Mouse (Mus musculus) heart, adult 8-10 months (tissue): ENCODE data around the gene Cd300lf. TPM values are rescaled to one million over a fixed set of nuclear protein-coding genes. Genes with fewer than 3 reads are reported as not detected.

Experiments
- DNase-seq: peaks from one replicate; pipeline ENCODE4 v3.0.0; 2022; ENCODE audit warnings: low spot score
- total RNA-seq, 4 experiments: library from RNA; stranded (reverse); gene quantifications; 2 replicates each; pipeline ENCODE4 v1.2.4; 2022

Gene Cd300lf
- total RNA-seq, 4 experiments from 2014 or later, result 0.13 to 0.89 (median 0.22) TPM; not detected in 1

DNA sequence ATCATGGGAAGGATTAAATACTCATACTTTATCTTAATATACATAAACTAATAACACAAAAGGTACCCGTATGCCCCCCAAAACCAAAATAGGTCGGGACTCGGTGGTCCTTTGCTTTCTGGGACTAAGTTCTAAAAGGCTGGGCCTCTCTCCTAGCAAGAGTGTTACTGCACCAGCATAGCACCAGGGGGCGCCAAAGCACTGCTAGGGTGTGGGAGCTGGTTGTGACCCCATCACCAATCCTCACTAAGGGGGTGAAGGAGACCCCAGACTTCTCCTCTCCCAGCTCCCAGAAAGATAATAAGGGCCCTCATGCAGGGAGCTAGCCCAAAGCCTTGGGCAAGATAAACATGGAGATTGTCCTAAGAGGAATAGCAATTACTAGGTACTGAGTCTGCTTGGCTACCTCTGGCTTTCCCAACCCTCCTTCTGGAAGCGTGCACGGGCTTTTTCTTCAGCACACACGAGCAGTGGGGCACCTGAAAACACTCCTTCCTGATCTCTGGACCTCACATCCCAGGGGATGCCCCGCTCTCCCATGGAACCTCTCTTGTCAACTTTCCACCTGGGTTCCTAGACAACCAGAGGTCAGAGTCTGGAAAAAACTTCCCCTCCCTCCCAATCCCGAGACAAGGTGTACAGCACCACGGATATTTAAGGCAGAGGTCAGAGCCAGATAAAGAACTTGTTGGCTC lies 27.2 kb upstream of the Cd300lf start:
- DNase-seq, result peak; percentile 79

- DNase-seq, result peak; percentile 70
Measured at GRCm38 (mm10) chr11:115160016-115160797, 26.4 kb upstream of the Cd300lf start.

DNA sequence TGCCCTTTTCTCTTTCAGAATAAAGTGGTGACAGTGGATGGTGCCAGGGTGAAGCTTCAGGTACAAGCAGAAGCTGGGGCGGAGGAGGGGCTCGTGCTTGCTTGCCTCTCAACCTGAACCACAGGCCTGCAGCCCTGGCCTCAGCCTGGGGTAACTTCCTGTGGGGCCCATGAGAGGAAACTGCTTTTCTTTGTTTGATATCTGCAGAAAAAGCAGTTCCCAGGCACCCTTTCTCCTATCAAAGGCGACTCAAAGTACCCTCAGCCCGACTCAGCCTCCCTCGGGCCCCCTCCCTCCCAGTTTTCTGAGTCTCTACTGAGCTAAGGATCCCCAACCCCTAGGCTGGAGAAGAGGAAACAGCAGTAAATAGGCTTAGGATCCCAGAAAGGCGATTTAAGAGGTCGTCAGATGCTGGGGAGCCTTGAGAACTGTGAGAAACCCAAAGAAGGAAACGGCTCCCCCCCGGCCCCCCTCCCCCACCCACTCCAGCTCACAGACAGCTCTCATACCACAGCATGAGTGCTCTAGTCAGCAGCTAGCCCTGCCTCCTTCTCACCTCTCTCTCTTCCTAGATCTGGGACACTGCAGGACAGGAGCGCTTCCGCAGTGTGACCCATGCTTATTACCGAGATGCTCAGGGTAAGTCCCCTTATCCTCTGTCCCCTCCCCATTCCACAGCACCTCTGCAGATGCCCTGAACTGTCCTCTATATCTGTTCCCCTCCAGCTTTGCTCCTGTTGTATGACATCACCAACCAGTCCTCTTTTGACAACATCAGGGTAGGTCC lies 24.3 kb upstream of the Cd300lf start:
- no peak for DNase-seq

DNA sequence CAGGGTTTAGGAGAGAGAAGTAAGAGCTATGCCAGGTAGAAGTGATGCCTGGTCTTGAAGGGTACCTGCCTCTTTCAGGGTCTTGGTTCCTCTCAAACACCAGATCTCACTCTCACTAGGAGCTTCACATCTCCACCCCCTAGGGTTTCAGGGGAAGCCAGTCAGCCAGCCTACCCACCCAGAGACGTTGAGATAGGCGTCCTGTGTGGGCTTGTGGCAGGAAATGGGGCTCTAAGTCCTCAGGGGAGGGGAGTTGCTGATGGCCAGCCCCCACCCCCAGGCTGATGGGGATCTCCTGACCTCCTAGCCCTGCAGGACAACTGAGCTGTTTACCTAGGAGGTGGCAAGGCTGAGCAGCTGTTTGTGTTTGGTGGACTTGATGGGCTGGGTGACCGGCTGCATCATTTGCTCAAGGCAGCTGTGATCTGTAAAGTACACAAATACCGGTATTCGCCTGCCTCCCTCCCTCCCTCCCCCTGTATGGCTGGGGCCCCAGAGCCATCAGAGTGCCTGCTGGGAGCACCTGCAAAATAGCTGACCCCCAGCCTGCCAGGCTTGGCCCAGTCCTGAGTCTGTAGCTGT lies 21.4 kb upstream of the Cd300lf start:
- DNase-seq, result no peak

GRCm38 (mm10) chr11:115153699-115154292 lies 20.0 kb upstream of the Cd300lf start:
- no peak for DNase-seq

DNA sequence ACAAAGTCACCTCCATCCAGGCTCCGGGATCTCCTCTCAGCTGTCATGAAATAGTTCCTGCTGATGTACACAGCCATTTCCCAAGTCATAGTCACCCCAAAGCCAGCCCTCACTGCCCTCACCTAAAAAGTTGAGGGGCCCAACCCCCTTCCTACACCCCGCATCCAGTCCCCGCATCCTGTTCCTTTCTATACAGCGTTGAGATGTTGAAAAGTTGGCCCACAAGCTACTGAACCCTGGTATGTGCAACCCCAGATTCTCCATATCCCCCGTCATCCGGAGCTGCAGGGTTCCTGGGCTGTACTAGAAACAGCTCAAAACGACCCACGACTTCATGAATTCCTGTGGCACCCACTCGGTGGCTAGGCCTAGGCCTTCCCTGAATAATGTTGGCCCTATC lies 19.3 kb upstream of the Cd300lf start:
- DNase-seq, result no peak

- no peak for DNase-seq
Measured at GRCm38 (mm10) chr11:115151755-115152429, 18.1 kb upstream of the Cd300lf start.

- no peak for DNase-seq
Measured at GRCm38 (mm10) chr11:115150741-115151254, 17.0 kb upstream of the Cd300lf start.

- DNase-seq, result no peak
Measured at GRCm38 (mm10) chr11:115147813-115148212, 14.0 kb upstream of the Cd300lf start.

DNA sequence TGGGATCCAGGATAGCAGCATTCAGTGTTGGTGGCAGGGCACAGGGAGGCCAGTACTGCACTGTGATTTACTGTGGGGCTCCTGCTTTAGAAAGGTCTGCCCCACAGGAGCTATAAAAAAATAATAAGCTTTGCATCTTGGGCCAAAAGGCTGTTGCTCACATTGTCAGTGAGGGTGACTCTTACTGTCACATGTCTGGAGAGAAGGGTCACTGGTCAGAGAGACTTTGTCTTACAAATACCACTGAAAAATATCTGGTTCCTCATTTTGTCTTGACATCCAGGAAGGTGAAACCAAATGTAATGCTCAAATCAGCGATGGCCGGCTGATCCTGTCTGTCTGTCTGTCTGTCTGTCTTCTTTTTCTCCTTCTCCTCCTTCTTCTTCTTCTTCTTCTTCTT lies 8.2 kb upstream of the Cd300lf start:
- DNase-seq, result no peak

GRCm38 (mm10) chr11:115138597-115139262 lies 4.9 kb upstream of the Cd300lf start:
- no peak for DNase-seq

DNA sequence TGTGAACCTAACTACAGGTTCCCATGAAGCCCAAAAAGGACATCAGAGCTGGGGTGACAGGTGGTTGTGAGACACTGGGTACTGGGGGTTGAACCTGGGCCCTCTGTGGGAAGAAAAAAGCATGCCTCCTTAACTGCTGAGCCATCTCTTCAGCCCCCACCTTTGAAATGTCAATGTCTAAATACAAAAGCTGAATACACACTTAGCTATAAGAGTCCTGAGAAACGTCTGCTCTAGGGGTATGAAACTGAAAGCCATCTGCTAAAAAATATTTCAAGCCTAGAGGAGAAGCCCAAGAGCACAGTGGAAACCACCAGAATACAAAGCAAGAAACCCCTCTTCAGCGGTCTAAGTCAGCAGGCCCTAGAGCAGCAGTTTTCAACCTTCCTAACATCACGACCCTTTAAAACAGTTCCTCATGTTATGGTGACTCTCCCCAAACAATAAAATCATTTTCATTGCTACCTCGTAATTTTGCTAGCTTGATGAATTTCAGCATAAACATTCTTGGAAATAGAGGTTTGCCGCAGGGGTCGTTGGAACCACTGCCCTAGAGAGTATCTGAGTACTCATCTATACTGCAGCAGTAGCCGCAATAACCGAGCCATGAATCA lies 1.9 kb downstream of the Cd300lf start:
- no peak for DNase-seq

DNA sequence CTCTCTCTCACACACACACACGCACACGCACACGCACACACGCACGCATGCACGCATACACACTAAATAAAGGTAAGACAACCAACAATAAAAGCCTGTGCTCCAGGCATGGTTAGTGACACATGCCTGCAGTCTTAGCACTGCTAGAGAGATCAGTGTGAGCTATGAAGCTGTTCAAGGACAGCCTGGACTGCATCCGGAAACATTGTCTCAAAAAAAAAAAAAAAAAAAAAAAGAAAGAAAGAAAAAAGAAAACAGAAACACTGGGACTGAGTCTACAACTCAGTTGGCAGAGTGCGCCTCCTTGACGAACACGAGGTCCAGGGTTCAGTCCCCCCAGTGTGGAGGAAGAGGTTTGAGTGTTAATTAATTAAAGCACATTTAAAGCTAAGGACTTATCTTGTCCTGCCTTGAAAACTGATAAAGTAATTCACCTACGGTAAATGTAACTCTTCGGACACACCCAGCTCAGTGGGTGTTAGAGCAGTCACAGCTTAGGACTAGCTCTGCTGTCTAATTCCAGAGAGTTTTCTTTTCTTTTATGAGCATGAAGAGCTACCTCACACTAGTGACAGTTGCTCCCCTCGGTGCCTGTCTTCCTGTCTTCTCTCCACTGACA lies 4.2 kb downstream of the Cd300lf start:
- no peak for DNase-seq

DNA sequence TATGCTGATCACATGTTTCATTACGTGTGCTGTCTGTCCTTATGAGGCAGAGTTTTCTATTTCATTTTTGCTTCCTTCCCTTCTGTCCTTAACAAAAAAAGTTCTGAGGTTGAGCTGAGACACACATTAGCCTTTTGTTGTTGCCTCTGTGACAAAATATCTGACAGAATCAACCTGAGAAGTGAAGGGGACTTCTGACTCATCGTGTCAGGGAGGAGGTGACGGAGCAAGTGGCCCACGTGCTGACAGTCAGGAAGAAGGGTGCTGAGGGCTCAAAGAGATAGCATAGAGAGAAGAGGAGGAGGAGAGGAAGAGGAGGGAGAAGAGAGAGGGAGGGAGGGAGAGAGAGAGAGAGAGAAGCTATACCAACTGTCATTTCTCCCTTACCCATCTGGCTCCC lies 5.3 kb downstream of the Cd300lf start:
- DNase-seq, result no peak

DNA sequence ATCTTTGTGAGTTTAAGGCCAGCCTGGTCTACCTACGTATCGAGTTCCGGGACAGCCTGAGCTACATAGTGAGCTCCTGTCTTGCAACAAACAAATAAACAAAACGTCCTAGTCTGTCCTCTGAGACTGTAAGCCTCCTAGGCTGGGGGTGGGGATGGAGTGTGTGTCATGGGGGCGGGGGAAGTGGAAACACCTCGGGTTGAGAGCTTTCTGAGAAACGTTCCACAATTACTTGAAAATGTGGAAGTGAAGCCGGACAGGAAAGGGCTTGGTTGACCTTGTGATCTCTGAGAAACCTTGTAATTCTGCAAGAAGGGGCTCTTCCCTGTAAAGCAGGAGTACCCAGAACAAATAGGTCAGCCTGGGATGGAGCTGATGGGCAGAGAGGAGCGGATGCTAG lies 14.4 kb downstream of the Cd300lf start:
- DNase-seq, result no peak

DNA sequence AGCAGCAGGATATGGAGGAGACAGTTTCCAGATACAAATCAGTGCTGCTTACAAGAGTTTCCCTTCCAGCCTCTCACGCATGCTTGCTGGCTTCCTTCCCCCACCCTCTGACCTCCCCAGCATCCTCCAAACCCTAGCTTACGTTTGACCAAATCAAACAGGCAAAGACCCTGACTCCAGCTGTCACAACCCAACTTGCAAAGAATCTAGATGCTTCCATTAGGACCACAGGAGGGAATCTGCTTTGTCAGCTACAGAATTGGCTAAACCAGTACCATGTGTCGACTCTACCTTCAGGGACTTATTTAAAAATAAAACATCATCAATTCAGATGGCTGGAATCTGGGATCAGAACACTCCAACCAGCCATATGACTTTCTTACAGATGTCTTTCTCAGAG lies 21.6 kb downstream of the Cd300lf start:
- no peak for DNase-seq

DNA sequence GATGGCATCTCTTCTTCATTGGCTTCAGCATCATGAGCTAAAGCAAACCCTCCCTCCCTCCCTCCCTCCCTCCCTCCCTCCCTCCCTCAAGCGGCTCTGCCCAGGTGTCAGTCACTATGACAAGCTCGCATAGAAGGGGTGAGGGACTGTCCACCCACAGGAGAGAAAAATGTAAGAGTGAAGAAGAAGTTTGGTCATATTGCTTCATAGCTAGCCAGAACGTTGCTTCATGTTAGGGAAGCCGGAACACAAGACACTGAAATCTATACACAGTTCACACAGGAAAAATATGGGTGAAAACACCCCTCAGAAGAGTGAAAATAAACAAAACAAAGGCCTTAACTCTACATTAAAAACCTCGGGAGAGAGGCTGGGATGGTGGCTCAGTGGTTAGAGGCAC lies 23.5 kb downstream of the Cd300lf start:
- DNase-seq, result no peak

- DNase-seq, result no peak
Measured at GRCm38 (mm10) chr11:115108176-115108575, 25.6 kb downstream of the Cd300lf start.

DNA sequence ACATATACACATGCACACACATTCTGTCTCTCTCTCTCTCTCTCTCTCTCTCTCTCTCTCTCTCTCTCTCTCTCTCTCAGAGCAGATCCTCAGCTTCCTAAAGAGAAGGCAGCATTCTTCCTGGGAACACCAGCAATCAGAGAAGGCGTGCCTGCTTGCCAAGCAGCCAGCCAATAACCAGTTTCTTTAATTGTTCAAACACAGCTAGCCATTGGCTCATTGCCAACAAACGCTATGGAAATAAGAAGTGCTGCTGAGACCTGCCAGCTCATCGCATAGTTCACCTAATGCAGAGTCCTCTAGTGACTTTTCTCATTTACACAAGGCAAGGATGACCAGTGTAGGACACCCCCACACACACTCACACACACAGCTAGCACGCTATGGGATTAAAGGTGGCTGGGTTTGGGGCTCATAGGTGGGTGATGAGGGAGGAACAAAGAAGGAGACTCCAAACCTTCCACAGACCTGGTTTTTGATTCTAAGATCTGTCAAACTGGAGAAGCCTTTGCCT lies 26.3 kb downstream of the Cd300lf start:
- DNase-seq, result no peak
